Mouse (Mus musculus) bone marrow, adult 2 months (tissue): ENCODE data around the gene Cx3cr1.

Experiments used
- CTCF ChIP-seq: fragments of 200-500 bp; IDR thresholded peaks from 2 replicates; pipeline ENCODE4 v1.5.1; 2011; ENCODE audit warnings: low read length, control low read depth; ENCODE audit not compliant: control insufficient read depth, insufficient read depth
- POLR2A ChIP-seq: fragments of 200-500 bp; IDR thresholded peaks from 2 replicates; pipeline ENCODE4 v1.6.1; 2011; ENCODE audit warnings: low read depth, mild to moderate bottlenecking, control low read depth, low read length, borderline replicate concordance; ENCODE audit not compliant: control insufficient read depth

GRCm38 (mm10) chr9:120098682-120099081 is 29.0 kb upstream of the Cx3cr1 start:
- TF ChIP-seq CTCF (peak; percentile 87), POLR2A (no peak)
